Mouse (Mus musculus): ENCODE measurements around the gene Pts. TPM values are rescaled to one million over a fixed set of nuclear protein-coding genes. Genes with fewer than 3 reads are reported as not detected.
A peak's percentile ranks its signal among the peaks of the same experiment; 100 is the strongest.

Pts gene
- polyA plus RNA-seq, 1 experiment = 34.3 TPM

- TF ChIP-seq POLR2A (IDR thresholded peaks at IDR 0.05; ENCODE audit: insufficient read depth, low read length) = no peak
- TF ChIP-seq CTCF (IDR thresholded peaks at IDR 0.05; ENCODE audit: low read depth, low read length) = no peak
- TF ChIP-seq EP300 (IDR thresholded peaks at IDR 0.05; ENCODE audit: insufficient read depth, low read depth, low read length) = no peak
- Histone ChIP-seq H3K4me3 (ENCODE audit: low read depth, low read length) (no peak overlapping the region), H3K4me1 (ENCODE audit: control insufficient read depth, insufficient read depth, low read length) (peaks cover 4% of the 10 kb centered on the region), H3K9ac (ENCODE audit: low read depth, poor library complexity, severe bottlenecking) (no peak overlapping the region), H3K9me3 (replicated peaks; ENCODE audit: control insufficient read depth, insufficient read depth, low read length, poor library complexity, severe bottlenecking) (no peaks in the 10 kb centered on the region), H3K36me3 (ENCODE audit: control insufficient read depth, insufficient read depth, low read length, poor library complexity, severe bottlenecking) (no peaks in the 10 kb centered on the region), H3K27me3 (ENCODE audit: control insufficient read depth, insufficient read depth, low read length, poor library complexity, severe bottlenecking) (no peaks in the 10 kb centered on the region), H3K27ac (ENCODE audit: insufficient read depth, low read length) (no peak overlapping the region)
These were observed 28.7 kb downstream of the Pts start for GRCm38 (mm10) chr9:50499781-50500180.

DNA sequence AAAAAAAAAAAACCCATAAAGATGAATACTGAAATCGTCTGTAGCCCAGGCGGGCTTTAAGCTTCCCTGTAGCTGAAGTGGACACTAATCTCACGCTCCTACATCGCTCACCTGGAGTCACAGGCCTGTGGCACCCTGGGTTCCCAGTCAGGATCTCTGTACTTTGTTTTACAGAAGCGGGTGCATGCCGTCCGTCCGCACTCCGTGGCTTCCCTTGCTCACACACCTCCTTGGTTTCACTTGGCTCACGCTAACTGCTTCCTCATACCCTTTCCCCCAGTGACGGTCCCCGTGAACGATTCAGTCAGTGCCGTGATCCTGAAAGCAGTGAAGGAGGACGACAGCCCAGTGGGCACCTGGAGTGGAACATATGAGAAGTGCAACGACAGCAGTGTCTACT lies 29.7 kb downstream of the Pts start:
- Histone ChIP-seq H3K4me3 (ENCODE audit: low read depth, low read length) (no peak overlapping the region), H3K27ac (ENCODE audit: insufficient read depth, low read length) (no peak overlapping the region), H3K9ac (ENCODE audit: low read depth, poor library complexity, severe bottlenecking) (no peak overlapping the region), H3K36me3 (ENCODE audit: control insufficient read depth, insufficient read depth, low read length, poor library complexity, severe bottlenecking) (no peaks in the 10 kb centered on the region), H3K27me3 (ENCODE audit: control insufficient read depth, insufficient read depth, low read length, poor library complexity, severe bottlenecking) (no peaks in the 10 kb centered on the region), H3K4me1 (ENCODE audit: control insufficient read depth, insufficient read depth, low read length) (peaks cover 4% of the 10 kb centered on the region), H3K9me3 (replicated peaks; ENCODE audit: control insufficient read depth, insufficient read depth, low read length, poor library complexity, severe bottlenecking) (no peaks in the 10 kb centered on the region)
- TF ChIP-seq CTCF (IDR thresholded peaks at IDR 0.05; ENCODE audit: low read depth, low read length) (no peak), EP300 (IDR thresholded peaks at IDR 0.05; ENCODE audit: insufficient read depth, low read depth, low read length) (no peak), POLR2A (IDR thresholded peaks at IDR 0.05; ENCODE audit: insufficient read depth, low read length) (no peak)

GRCm38 (mm10) chr9:50497536-50497935 lies 31.0 kb downstream of the Pts start:
- no peak overlapping the region for H3K27ac ChIP-seq (ENCODE audit: insufficient read depth, low read length)
- no peak overlapping the region for H3K9ac ChIP-seq (ENCODE audit: low read depth, poor library complexity, severe bottlenecking)
- peaks cover 7% of the 10 kb centered on the region for H3K4me1 ChIP-seq (ENCODE audit: control insufficient read depth, insufficient read depth, low read length)
- TF ChIP-seq EP300 (IDR thresholded peaks at IDR 0.05; ENCODE audit: insufficient read depth, low read depth, low read length) = no peak
- no peak for TF ChIP-seq CTCF (IDR thresholded peaks at IDR 0.05; ENCODE audit: low read depth, low read length)
- TF ChIP-seq POLR2A (IDR thresholded peaks at IDR 0.05; ENCODE audit: insufficient read depth, low read length) = no peak
- no peak overlapping the region for H3K4me3 ChIP-seq (ENCODE audit: low read depth, low read length)
- no peaks in the 10 kb centered on the region for H3K27me3 ChIP-seq (ENCODE audit: control insufficient read depth, insufficient read depth, low read length, poor library complexity, severe bottlenecking)
- no peaks in the 10 kb centered on the region for H3K9me3 ChIP-seq (replicated peaks; ENCODE audit: control insufficient read depth, insufficient read depth, low read length, poor library complexity, severe bottlenecking)
- H3K36me3 ChIP-seq (ENCODE audit: control insufficient read depth, insufficient read depth, low read length, poor library complexity, severe bottlenecking) = no peaks in the 10 kb centered on the region

GRCm38 (mm10) chr9:50497076-50497475 lies 31.4 kb downstream of the Pts start:
- H3K9me3 ChIP-seq (replicated peaks; ENCODE audit: control insufficient read depth, insufficient read depth, low read length, poor library complexity, severe bottlenecking) = no peaks in the 10 kb centered on the region

DNA sequence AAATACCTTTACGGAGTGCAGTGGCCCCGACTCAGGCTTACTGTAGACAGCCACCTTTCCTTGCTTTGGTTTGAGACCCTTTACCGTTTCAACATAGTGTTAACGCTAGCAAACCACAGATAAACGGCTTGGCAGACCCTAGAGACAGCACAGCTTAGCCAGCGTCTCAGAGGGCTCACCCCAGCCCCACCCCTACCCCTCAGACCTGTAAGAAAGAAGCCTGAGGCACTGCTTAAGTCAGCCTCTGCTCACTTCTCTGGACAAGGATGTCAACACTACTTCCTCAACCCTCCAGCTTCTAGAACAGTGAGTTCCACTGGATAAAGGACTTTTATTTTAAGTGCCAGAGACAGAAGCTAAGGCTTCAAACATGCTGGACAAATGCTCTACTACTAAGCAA lies 32.0 kb downstream of the Pts start:
- H3K27ac ChIP-seq (ENCODE audit: insufficient read depth, low read length) = peak overlapping the region; percentile 24; the same call in 1 of the 2 replicates
- H3K4me3 ChIP-seq (ENCODE audit: low read depth, low read length) = peak overlapping the region; percentile 14; the same call in 1 of the 2 replicates
- H3K27me3 ChIP-seq (ENCODE audit: control insufficient read depth, insufficient read depth, low read length, poor library complexity, severe bottlenecking) = no peaks in the 10 kb centered on the region
- H3K4me1 ChIP-seq (ENCODE audit: control insufficient read depth, insufficient read depth, low read length) = peaks cover 7% of the 10 kb centered on the region
- no peaks in the 10 kb centered on the region for H3K36me3 ChIP-seq (ENCODE audit: control insufficient read depth, insufficient read depth, low read length, poor library complexity, severe bottlenecking)
- no peaks in the 10 kb centered on the region for H3K9me3 ChIP-seq (replicated peaks; ENCODE audit: control insufficient read depth, insufficient read depth, low read length, poor library complexity, severe bottlenecking)
- peak overlapping the region; percentile 55 for H3K9ac ChIP-seq (ENCODE audit: low read depth, poor library complexity, severe bottlenecking)
- TF ChIP-seq CTCF (IDR thresholded peaks at IDR 0.05; ENCODE audit: low read depth, low read length) (no peak), POLR2A (IDR thresholded peaks at IDR 0.05; ENCODE audit: insufficient read depth, low read length) (no peak), EP300 (IDR thresholded peaks at IDR 0.05; ENCODE audit: insufficient read depth, low read depth, low read length) (no peak)

More at GRCm38 (mm10) chr9:50497076-50497475, 31.4 kb downstream of the Pts start:
- TF ChIP-seq EP300 (IDR thresholded peaks at IDR 0.05; ENCODE audit: insufficient read depth, low read depth, low read length) = no peak
- TF ChIP-seq POLR2A (IDR thresholded peaks at IDR 0.05; ENCODE audit: insufficient read depth, low read length) = no peak
- no peak for TF ChIP-seq CTCF (IDR thresholded peaks at IDR 0.05; ENCODE audit: low read depth, low read length)
- H3K9ac ChIP-seq (ENCODE audit: low read depth, poor library complexity, severe bottlenecking) = no peak overlapping the region
- H3K27me3 ChIP-seq (ENCODE audit: control insufficient read depth, insufficient read depth, low read length, poor library complexity, severe bottlenecking) = no peaks in the 10 kb centered on the region
- H3K4me1 ChIP-seq (ENCODE audit: control insufficient read depth, insufficient read depth, low read length) = peaks cover 7% of the 10 kb centered on the region
- H3K27ac ChIP-seq (ENCODE audit: insufficient read depth, low read length) = no peak overlapping the region
- H3K4me3 ChIP-seq (ENCODE audit: low read depth, low read length) = no peak overlapping the region
- no peaks in the 10 kb centered on the region for H3K36me3 ChIP-seq (ENCODE audit: control insufficient read depth, insufficient read depth, low read length, poor library complexity, severe bottlenecking)

DNA sequence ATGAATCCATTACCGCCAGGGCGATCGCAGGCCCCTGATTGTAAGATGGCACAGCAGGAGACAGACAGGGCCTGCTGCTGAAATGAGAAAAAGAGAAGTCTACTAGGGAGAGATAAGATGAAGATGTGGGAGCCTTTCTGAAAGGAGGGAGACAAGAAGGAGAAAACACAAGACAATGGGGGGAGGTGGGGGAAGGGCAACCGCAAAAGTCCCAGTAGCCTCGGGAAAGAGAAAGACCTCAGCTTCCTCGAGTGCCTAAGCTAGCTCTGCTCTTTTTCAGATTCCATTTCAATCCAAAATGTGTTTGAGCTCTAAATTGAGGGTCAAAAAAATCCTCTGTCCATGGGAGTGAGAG lies 32.4 kb downstream of the Pts start:
- Histone ChIP-seq H3K27ac (ENCODE audit: insufficient read depth, low read length) (peak overlapping the region; percentile 24), H3K9ac (ENCODE audit: low read depth, poor library complexity, severe bottlenecking) (peak overlapping the region; percentile 55), H3K27me3 (ENCODE audit: control insufficient read depth, insufficient read depth, low read length, poor library complexity, severe bottlenecking) (no peaks in the 10 kb centered on the region), H3K36me3 (ENCODE audit: control insufficient read depth, insufficient read depth, low read length, poor library complexity, severe bottlenecking) (no peaks in the 10 kb centered on the region), H3K4me3 (ENCODE audit: low read depth, low read length) (peak overlapping the region; percentile 45), H3K4me1 (ENCODE audit: control insufficient read depth, insufficient read depth, low read length) (peaks cover 7% of the 10 kb centered on the region), H3K9me3 (replicated peaks; ENCODE audit: control insufficient read depth, insufficient read depth, low read length, poor library complexity, severe bottlenecking) (no peaks in the 10 kb centered on the region)
- TF ChIP-seq EP300 (IDR thresholded peaks at IDR 0.05; ENCODE audit: insufficient read depth, low read depth, low read length) = 0 out of 2 replicates have a peak, but pooled peaks have one; percentile 20
- no peak for TF ChIP-seq CTCF (IDR thresholded peaks at IDR 0.05; ENCODE audit: low read depth, low read length)
- TF ChIP-seq POLR2A (IDR thresholded peaks at IDR 0.05; ENCODE audit: insufficient read depth, low read length) = no peak
